Mouse (Mus musculus): ENCODE results near the gene Msantd1.

Gene Msantd1

GRCm38 (mm10) chr5:34960021-34960420, 52.2 kb downstream of the Msantd1 start:
- ATAC-seq (ENCODE audit: insufficient number of reproducible peaks, low FRiP score, low TSS enrichment), result no peak

DNA sequence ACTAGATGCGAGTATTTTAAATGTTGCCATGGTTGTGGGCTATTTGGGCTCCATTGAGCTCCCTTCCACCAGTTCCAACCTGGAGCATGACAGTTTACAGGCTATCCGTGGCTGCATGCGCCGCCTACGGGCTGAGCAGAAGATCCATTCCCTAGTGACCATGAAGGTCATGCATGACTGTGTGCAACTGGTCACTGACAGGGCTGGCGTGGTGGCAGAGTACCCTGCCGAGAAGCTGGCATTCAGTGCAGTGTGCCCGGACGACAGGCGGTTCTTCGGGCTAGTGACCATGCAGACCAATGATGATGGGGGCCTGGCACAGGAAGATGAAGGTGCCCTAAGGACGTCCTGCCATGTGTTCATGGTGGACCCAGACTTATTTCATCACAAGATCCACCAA, 57.7 kb downstream of the Msantd1 start:
- no peak for ATAC-seq (ENCODE audit: insufficient number of reproducible peaks, low FRiP score, low TSS enrichment)

DNA sequence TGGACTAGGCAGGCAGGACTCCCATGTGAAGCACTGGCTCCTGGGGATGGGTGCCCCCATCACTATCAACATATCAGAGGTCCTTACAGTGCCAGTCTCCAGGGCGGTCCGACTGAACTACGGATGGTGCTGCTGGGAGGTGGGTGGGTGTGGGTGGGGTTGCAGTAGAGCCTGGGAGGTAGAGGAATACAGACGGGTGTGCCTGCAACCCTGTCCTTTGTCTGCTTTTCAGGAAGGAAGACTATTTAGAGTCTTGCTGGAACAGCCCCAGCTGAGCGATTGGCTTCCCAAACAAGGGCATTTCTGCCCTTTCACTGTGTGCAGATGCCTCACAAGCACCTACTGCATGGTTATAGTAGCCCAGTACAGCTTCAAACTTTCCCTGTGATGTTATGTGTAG, 60.6 kb downstream of the Msantd1 start:
- no peak for ATAC-seq (ENCODE audit: insufficient number of reproducible peaks, low FRiP score, low TSS enrichment)

GRCm38 (mm10) chr5:34972471-34972870, 64.7 kb downstream of the Msantd1 start:
- no peak for ATAC-seq (ENCODE audit: insufficient number of reproducible peaks, low FRiP score, low TSS enrichment)

Data from cerebellum, adult (tissue).